Mouse (Mus musculus) lung, adult 2 months (tissue): Measurements from ENCODE around the gene Tmem234. TPM values are rescaled to one million over a fixed set of nuclear protein-coding genes. Genes with fewer than 3 reads are reported as not detected.
A peak's percentile ranks its signal among the peaks of the same experiment; 100 is the strongest.

Experiments
- DNase-seq: peaks from one replicate; pipeline ENCODE4 v3.0.0; 2022
- H3K4me1 ChIP-seq: fragments of 200-500 bp; 2 replicates; pipeline ENCODE4 v1.6.1; 2011; ENCODE audit warnings: low read length; ENCODE audit not compliant: control insufficient read depth, insufficient read depth
- H3K4me3 ChIP-seq: fragments of 200-500 bp; replicated peaks from 2 replicates; pipeline ENCODE3; 2011; ENCODE audit warnings: low read depth, mild to moderate bottlenecking, control low read depth, low read length; ENCODE audit errors: extremely low read depth
- CTCF ChIP-seq: fragments of 200-500 bp; IDR thresholded peaks from 2 replicates; pipeline ENCODE4 v1.5.1; 2011; ENCODE audit warnings: mild to moderate bottlenecking, low read length, control low read depth; ENCODE audit not compliant: insufficient read depth
- POLR2A ChIP-seq: fragments of 200-500 bp; IDR thresholded peaks from 2 replicates; pipeline ENCODE4 v1.6.1; 2011; ENCODE audit warnings: low read depth, mild to moderate bottlenecking, control low read depth, low read length, borderline replicate concordance; ENCODE audit errors: extremely low read depth
- WGBS: fragments of 180-500 bp; shearing (Covaris S2); methylation state at CpG from one replicate; pipeline ENCODE4 v1.1.7; 2018; 5-methylcytosine and 5-hydroxymethylcytosine counted together
- polyA plus RNA-seq: library from polyadenylated mRNA; depleted of rRNA; stranded (reverse); fragments of >200 nt; gene quantifications from 2 replicates; pipeline ENCODE4 v1.2.3, GENCODE M21; 2012

Gene Tmem234
- polyA plus RNA-seq, 1 experiment: 136 TPM

DNA sequence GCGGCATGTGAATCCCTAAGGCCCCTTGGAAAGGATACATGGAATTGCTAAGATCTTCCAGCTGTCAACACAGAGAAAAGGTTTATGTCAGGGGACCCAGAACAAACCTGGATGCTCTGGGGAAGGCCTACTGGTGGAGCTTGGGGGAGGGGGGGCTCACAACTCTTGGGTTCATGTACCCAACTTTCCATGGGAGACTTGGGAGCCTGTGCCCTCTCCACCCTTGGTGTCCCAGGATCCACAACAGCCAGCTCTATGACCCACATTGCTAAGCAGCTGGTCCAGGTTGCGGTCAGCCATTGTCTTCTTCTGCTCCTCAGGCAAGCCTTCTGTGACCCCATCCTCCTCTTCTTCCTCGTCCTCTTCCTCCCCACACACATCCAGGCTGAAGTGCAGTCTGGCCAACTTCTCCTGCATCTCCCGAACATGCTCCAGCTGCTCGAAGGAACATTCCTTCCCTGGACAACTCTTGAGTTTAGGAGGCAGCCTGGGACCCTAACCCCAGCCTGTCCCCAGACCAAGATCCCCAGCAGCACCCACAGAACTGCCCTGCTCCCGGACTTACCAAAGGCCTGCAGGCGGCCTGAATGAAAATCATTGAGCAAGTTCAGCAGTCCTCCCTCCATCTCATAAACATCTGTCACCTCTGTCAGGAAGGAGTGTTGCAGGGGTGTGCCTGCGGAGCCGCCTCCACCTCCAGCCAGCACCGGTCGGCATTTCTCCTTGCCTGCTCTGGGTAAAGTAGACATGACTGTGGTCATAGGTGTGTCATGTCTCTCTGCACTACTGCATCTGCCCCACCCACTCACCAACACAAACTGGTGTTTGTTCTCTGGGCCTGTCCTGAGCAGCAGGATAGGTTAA lies 20.2 kb downstream of the Tmem234 start:
- H3K4me3 ChIP-seq: peak overlapping the region; percentile 51
- H3K4me1 ChIP-seq: peaks cover 25% of the 10 kb centered on the region
- WGBS: 57% methylated on average over 11 of the region's 11 CpGs
- TF ChIP-seq CTCF (no peak), POLR2A (no peak)
- DNase-seq: no peak

DNA sequence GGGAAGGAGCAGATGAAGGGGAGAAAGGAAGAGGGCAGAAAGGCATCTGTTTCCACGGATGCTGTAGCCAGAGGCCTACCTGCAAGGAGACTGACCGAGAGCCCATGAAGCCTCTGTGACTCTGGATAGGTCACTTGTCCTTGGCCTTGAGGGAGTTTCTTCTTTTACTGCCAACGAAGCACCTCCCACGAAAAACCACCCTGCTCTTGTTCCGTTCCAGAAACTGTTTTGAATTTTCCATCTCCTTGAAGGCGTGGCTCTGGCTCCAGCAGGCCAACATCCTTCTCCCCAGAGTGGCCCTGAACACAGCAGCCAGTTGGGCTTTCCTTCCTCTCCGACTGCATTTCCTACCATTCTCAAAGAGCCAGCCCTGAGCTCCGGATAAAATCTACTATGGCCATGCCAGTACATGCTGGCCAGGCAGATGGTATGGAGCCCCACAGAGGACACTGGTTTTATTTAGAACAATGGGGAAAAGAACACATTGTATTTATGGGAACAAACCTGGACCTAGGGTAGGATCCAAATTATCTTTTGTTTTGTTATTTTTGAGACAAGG lies 20.9 kb downstream of the Tmem234 start:
- TF ChIP-seq POLR2A (peak; percentile 60; the same call in 1 of the 2 replicates), CTCF (no peak)
- 40% methylated on average over 8 of the region's 8 CpGs for WGBS
- peaks cover 25% of the 10 kb centered on the region for H3K4me1 ChIP-seq
- peak overlapping the region; percentile 51 for H3K4me3 ChIP-seq
- no peak for DNase-seq

DNA sequence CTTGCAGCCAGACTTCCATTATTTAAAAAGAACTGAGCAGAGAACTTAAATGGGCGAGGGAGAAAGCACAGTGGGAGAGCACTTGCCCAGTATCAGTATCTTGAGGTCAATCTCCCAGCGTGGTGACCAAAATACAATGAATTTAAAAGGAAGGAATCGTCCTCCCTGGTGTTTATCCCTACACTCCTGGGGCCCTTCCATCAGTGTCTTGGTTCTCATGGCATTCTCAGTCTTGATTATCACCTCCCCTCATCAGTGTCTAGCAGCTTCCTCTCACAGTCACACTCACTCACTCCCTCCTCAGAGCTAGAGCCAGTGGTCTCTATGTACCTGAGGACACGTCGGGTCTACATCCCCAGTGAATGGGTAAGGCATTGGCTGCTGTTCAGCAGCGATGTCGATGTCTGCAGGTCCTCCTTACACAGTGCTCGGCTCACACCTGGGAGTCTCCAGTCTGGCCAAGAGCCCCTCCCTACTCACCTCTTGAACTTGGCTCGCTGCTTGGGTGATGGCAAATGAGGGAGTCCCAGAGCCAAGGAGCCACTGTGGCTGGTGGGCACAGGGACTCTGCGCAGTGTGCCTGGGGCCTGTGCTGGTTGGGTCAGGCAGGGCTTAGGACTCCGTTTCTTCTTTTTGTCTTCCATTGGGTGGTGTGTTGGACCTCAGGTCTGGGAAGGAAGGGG lies 21.8 kb downstream of the Tmem234 start:
- TF ChIP-seq CTCF: no peak
- no peak for TF ChIP-seq POLR2A
- DNase-seq: no peak
- 69% methylated on average over 11 of the region's 11 CpGs for WGBS
- H3K4me3 ChIP-seq: peak overlapping the region; percentile 20
- H3K4me1 ChIP-seq: peaks cover 28% of the 10 kb centered on the region

DNA sequence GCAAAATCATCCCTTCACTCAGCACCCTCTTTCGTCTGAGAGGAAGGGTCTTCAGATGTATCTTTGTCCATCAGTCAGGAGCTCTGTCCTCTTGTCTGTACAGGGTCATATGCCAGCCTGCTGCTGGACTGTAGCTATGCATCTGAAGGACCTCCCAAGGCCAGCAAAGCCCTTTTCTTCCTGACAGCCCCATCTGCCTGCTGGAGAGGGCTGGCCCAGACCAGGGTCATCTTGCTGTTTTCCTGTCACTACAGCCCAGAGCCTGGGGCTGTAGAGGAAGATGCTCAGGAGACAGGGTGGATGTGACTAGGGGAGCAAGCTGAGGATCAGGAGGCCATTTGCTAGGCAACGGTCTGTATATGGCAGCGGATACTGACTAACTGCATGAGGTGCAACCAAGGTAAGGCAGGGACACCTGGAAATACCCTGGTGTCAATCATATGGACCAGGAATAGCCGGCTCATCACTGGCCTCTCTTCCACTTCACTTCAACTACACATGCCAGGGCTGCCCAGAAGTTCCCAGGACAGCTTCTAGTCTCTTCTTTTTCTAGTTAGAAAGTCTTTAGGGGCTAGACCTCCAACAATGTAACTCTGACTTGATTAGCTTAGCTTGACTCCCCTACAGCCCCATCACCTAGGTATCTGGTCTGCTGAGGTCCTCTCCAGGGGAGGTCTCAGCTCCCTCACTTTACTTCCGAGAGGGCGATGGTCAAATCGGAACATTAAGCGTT lies 22.5 kb downstream of the Tmem234 start:
- peaks cover 33% of the 10 kb centered on the region for H3K4me1 ChIP-seq
- 14% methylated on average over 8 of the region's 8 CpGs for WGBS
- peak overlapping the region; percentile 86 for H3K4me3 ChIP-seq
- TF ChIP-seq CTCF: no peak
- 0 out of 2 replicates have a peak, but pooled peaks have one; percentile 3 for TF ChIP-seq POLR2A
- DNase-seq: no peak

DNA sequence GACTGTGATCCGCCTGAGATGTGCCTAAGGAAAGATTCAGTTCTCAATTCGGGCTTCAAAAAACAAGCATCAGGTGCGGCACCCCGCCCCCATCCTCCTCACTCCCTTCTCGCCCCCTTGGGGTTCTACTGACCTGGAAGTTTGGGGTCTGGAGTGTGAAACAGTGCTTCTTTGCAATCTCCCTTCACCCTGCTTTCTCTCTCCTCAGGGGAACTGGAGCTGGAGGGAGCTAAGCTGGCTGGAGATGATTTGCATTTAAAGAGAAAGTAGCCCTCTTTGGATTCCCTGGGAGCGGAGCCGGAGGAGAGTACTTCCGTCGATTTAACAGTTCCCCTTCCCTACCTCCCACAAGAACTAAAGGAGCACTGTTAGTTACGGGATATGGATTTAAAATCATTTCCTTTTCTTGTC lies 23.2 kb downstream of the Tmem234 start, which contains the start of gene Ccdc28b:
Gene Ccdc28b (minus strand): TSS at position 267 of the 411 bp plus-strand sequence.
- peak; percentile 61 for DNase-seq
- Histone ChIP-seq H3K4me3 (peak within 1 kb of the TSS; percentile 86), H3K4me1 (peaks cover 33% of the 10 kb centered on the region)
- under 1% methylated on average over 10 of the region's 10 CpGs for WGBS
- no peak for TF ChIP-seq CTCF
- peak; percentile 42; the same call in 1 of the 2 replicates for TF ChIP-seq POLR2A

DNA sequence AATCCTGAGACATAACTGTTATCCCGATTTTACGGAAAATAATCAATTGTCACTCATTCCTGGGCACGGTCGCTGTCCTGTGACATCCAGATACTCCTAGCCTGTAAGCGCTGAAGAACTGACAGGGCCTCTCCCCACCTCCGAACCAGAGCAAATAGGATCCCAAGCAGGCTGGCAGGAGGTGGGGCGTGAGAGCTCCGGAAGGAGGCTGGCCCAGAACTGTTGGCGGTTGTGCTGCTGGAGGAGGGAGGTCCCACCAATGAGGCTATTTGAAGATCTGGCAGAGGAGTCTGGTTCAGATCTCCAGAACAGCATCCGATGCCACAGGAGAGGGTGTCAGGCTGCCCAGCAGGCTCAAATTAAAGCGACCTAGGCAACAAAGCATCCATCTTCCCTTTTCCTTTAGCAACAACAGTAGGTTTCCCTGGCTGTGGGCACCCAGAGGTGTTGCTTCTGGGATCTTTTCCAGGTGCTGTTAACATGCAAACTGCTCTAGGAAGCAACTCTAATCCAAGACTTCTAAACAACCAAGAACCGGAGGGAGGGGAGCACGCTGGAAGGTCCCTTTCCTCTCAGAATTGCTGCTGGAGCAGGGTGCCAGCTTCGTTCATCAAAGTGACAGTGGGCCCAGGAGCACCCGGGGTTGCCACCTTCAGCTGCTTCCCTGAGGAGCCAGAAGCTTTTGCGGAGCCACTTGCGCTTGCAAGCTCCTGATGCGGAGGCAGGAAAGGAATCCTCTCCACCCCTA lies 24.0 kb downstream of the Tmem234 start:
- H3K4me1 ChIP-seq: peaks cover 30% of the 10 kb centered on the region
- peak; percentile 69 for DNase-seq
- TF ChIP-seq POLR2A: peak; percentile 81; the same call in 1 of the 2 replicates
- no peak for TF ChIP-seq CTCF
- WGBS: under 1% methylated on average over 18 of the region's 18 CpGs
- peak overlapping the region; percentile 86 for H3K4me3 ChIP-seq

DNA sequence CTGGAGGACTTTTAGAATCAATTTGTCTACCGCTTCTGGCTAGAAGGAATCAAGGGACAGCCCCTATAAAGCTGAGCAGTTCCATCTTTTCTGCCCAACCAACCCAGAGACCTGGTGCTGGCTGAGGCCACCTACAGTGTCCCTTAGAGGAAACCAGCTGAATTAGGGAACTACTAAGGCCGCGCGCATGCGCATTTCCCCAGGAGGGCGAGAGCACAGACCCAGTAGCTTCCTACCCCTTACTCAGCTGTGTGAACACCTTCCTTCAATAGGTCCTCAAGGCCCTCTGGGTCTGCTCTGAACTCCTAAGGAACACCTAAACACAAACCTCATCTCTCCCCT lies 24.5 kb downstream of the Tmem234 start:
- peaks cover 30% of the 10 kb centered on the region for H3K4me1 ChIP-seq
- TF ChIP-seq POLR2A: peak; percentile 3; the same call in 1 of the 2 replicates
- TF ChIP-seq CTCF: no peak
- DNase-seq: no peak
- peak overlapping the region; percentile 23 for H3K4me3 ChIP-seq
- WGBS: 5% methylated on average over 6 of the region's 6 CpGs

DNA sequence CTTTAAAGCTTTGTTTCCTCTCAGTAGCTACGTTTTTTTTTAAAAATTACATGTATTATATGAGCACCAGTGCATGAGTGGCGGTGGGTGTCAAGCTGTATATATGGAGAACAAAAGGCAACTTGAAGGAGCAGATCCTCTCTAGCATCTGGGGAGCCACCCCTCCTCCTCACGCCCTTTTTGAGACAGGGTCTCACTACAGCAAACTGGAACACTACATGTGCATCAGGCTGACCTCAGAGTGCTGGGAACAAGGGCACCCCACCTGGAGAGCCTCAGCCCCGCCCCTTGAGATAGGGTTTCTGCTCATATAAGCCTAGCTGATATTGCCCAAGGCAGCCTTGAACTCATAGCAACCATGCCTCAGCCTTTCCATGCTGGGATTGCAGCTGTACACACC lies 25.0 kb downstream of the Tmem234 start:
- Histone ChIP-seq H3K4me1 (peaks cover 30% of the 10 kb centered on the region), H3K4me3 (no peak overlapping the region)
- no peak for TF ChIP-seq CTCF
- TF ChIP-seq POLR2A: no peak
- WGBS: 51% methylated on average over 4 of the region's 4 CpGs
- DNase-seq: no peak
